Mouse (Mus musculus) thymus, postnatal 0 days (tissue): Measurements from ENCODE around the gene Zbtb14. TPM values are rescaled to one million over a fixed set of nuclear protein-coding genes. Genes with fewer than 3 reads are reported as not detected.

Experiments
- DNase-seq: peaks from one replicate; pipeline ENCODE4 v3.0.0-alpha.2; 2015; ENCODE audit warnings: low spot score
- polyA plus RNA-seq: library from polyadenylated mRNA; unstranded; fragments of >200 nt; fragmentation: Nextera tagmentation; extraction: Ambion mirVana; gene quantifications from 2 replicates; pipeline ENCODE4 v1.2.1, GENCODE M21; 2015

The Zbtb14 gene
- polyA plus RNA-seq, 1 experiment from 2014 or later = 21.0 TPM

- DNase-seq = no peak
Observed at GRCm38 (mm10) chr17:69439571-69440480, 57.0 kb downstream of the Zbtb14 start.

Other genes starting within 250 kb of the Zbtb14 start
- not detected in 2 replicates for gene Akain1, start 56.3 kb downstream of the Zbtb14 start, polyA plus RNA-seq